ENCODE assay signal across 8 mouse cellular contexts in the genomic region with DNA sequence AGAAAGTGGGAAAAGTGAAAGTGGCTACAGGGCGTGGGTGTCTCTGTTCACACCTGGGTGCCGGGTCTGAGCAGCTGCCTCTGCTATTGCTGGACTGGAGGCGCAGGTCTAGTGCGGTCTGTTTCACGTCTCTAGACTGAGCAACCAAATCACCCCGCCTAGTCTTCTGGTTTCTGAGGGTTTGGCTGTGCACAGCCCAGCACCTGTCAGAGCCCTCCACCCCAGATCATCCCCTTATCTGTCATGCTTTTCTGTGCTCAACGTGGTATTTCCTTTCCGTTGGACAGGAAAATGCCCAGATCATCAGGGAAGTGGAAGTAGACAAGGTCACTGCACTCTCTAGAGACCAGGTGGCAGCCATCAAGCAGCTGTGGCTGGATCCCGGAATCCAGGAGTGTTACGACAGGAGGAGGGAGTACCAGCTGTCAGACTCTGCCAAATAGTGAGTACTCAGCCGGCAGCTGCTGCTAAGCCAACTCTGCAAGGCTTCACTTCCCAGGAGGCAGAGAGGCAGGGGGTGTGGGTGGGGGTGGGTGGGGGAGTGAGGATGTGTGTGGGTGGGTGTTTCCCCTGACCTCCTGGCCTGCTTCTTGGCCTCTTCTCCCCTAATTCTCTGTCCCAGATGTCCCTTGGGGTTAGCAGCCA.
DNase-seq lines count a peak whose midpoint lies in the region; ATAC-seq lines count a peak whose summit lies in the region.

No protein-coding gene starts in this region.

- H3K9me3 ChIP-seq in embryonic facial prominence, embryonic 11.5 days (replicated peaks; ENCODE audit: control insufficient read depth, low read length): no peaks in the 10 kb centered on the region
- H3K9me3 ChIP-seq in hindbrain, embryonic 11.5 days (ENCODE audit: control insufficient read depth, low read length): no peaks in the 10 kb centered on the region

- peak; percentile 24 for DNase-seq in adrenal gland, postnatal 10 days
- no peak for DNase-seq in adrenal gland, adult 8-10 months
- DNase-seq in embryonic facial prominence, embryonic 11.5 days (ENCODE audit: low spot score): peak; percentile 33
- peak; percentile 29 for DNase-seq in hindbrain, embryonic 11.5 days (ENCODE audit: low spot score)
- peak; percentile 59 for DNase-seq in mesoderm, embryonic 11.5 days (ENCODE audit: low read depth, low spot score)
- no peak for DNase-seq in cerebellum, postnatal 4 days (ENCODE audit: low spot score in 2 of 2)
- DNase-seq in cerebellum, adult 8-10 months: no peak
- DNase-seq in urinary bladder, postnatal 25 days (ENCODE audit: low spot score): no peak

- no peaks in the 10 kb centered on the region for H3K27me3 ChIP-seq in embryonic facial prominence, embryonic 11.5 days (ENCODE audit: control insufficient read depth, insufficient read depth, low read length)
- H3K27me3 ChIP-seq in hindbrain, embryonic 11.5 days (ENCODE audit: control insufficient read depth, insufficient read depth, low read length): no peaks in the 10 kb centered on the region

- ATAC-seq in embryonic facial prominence, embryonic 11.5 days (replicated peaks; ENCODE audit: insufficient number of reproducible peaks, low FRiP score, low TSS enrichment, low read depth): peak; percentile 23; the same call in 1 of the 2 replicates
- peak; percentile 72 for ATAC-seq in hindbrain, embryonic 11.5 days (ENCODE audit: low FRiP score)

- H3K4me3 ChIP-seq in embryonic facial prominence, embryonic 11.5 days (ENCODE audit: low read depth, low read length): no peak overlapping the region
- no peak overlapping the region for H3K4me3 ChIP-seq in hindbrain, embryonic 11.5 days (ENCODE audit: low read depth, low read length)

- no peak overlapping the region for H3K27ac ChIP-seq in embryonic facial prominence, embryonic 11.5 days (replicated peaks; ENCODE audit: low read depth, low read length)
- H3K27ac ChIP-seq in hindbrain, embryonic 11.5 days (ENCODE audit: low read depth, low read length): no peak overlapping the region

- H3K9ac ChIP-seq in embryonic facial prominence, embryonic 11.5 days (replicated peaks; ENCODE audit: low read length): no peak overlapping the region
- H3K9ac ChIP-seq in hindbrain, embryonic 11.5 days (ENCODE audit: low read depth, low read length): no peak overlapping the region

- no peaks in the 10 kb centered on the region for H3K4me1 ChIP-seq in embryonic facial prominence, embryonic 11.5 days (ENCODE audit: control insufficient read depth, insufficient read depth, low read length)
- H3K4me1 ChIP-seq in hindbrain, embryonic 11.5 days (replicated peaks; ENCODE audit: control insufficient read depth, insufficient read depth, low read length): no peaks in the 10 kb centered on the region

- WGBS in embryonic facial prominence, embryonic 11.5 days: 46% methylated on average over 11 of the region's 11 CpGs
- WGBS in hindbrain, embryonic 11.5 days: 46% methylated on average over 11 of the region's 11 CpGs

- H3K36me3 ChIP-seq in embryonic facial prominence, embryonic 11.5 days (replicated peaks; ENCODE audit: control insufficient read depth, insufficient read depth, low read depth, low read length): no peaks in the 10 kb centered on the region
- H3K36me3 ChIP-seq in hindbrain, embryonic 11.5 days (ENCODE audit: control insufficient read depth, insufficient read depth, low read length): no peaks in the 10 kb centered on the region

- no peak overlapping the region for H3K4me2 ChIP-seq in embryonic facial prominence, embryonic 11.5 days (ENCODE audit: low read depth, low read length)
- H3K4me2 ChIP-seq in hindbrain, embryonic 11.5 days (replicated peaks; ENCODE audit: low read depth, low read length): no peak overlapping the region

Comparison
In these comparisons a context has a peak if more than half of its experiments do, and no peak if none do; other contexts are left out.
1. DNase-seq: peak in adrenal gland, postnatal 10 days (single experiment), embryonic facial prominence, embryonic 11.5 days (single experiment), hindbrain, embryonic 11.5 days (single experiment) and mesoderm, embryonic 11.5 days (single experiment); none in adrenal gland, adult 8-10 months (single experiment), cerebellum, postnatal 4 days (0 of 2), cerebellum, adult 8-10 months (single experiment) and urinary bladder, postnatal 25 days (single experiment).